Mouse (Mus musculus): ENCODE data around the gene Ddhd1.

DNA sequence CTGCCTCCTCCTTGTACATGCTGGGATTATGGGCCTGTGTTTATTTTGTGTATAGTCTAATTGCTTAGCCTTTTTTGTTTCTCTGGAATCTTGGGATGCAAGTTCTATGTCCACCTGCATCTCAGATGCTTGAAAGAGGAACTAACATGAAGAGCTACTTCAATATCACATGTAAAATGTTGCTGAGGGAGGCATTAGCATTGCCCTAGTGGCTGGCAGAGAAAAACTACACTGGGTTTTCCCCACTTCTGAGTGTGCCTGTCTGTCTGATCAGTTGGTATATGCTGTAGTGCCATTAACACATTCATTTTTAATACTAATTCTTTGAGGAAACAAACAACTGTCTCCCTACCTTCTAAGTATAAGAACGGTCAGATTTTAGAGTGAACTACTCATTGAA is 22.4 kb downstream of the Ddhd1 start:
- TF ChIP-seq GATA1 (IDR thresholded peaks at IDR 0.05; ENCODE audit: borderline replicate concordance, low read length) (no peak), CTCF (IDR thresholded peaks at IDR 0.05; ENCODE audit: low read depth, low read length) (no peak), TAL1 (conservative IDR thresholded peaks at IDR 0.05; ENCODE audit: low read depth, low read length) (no peak)
